Mouse (Mus musculus) thymus, adult 18-20 months (tissue): ENCODE data around the gene Nf2.

Source experiments
- DNase-seq, 2 experiments: peaks; one replicate each; pipeline ENCODE4 v3.0.0; 2022; ENCODE audit warnings: mixed read lengths in 2 of 2

The Nf2 gene

GRCm38 (mm10) chr11:4849258-4849943 is at the start of gene Nf2:
Gene Nf2, minus strand, starts transcription at chr11:4849536.
- DNase-seq, result peak; percentile 96 to 98

GRCm38 (mm10) chr11:4894848-4895816 is 45.8 kb upstream of the Nf2 start, which contains the start of gene Thoc5:
Gene Thoc5, plus strand, starts transcription at chr11:4895320.
- peak; percentile 67 to 73 for DNase-seq

- no peak for DNase-seq
These were observed 37.7 kb upstream of the Nf2 start for GRCm38 (mm10) chr11:4886987-4887386.

- DNase-seq, result peak; percentile 11 to 23
These were observed 36.1 kb upstream of the Nf2 start for GRCm38 (mm10) chr11:4885385-4885903.

GRCm38 (mm10) chr11:4882892-4883627 is 33.7 kb upstream of the Nf2 start:
- DNase-seq, result no peak

- DNase-seq, result no peak
These were observed 31.8 kb upstream of the Nf2 start for GRCm38 (mm10) chr11:4881087-4881486.

GRCm38 (mm10) chr11:4874551-4874950 is 25.2 kb upstream of the Nf2 start:
- DNase-seq, result no peak

- DNase-seq, result peak; percentile 80 to 82
These were observed 24.6 kb upstream of the Nf2 start, which contains the start of gene Nipsnap1 for GRCm38 (mm10) chr11:4873755-4874475. Gene Nipsnap1, plus strand, starts transcription at chr11:4873951.

GRCm38 (mm10) chr11:4865645-4866251 is 16.4 kb upstream of the Nf2 start:
- no peak for DNase-seq

- DNase-seq, result no peak
These were observed 13.4 kb upstream of the Nf2 start for GRCm38 (mm10) chr11:4862730-4863129.

- no peak for DNase-seq
These were observed 12.7 kb upstream of the Nf2 start for GRCm38 (mm10) chr11:4861816-4862604.

- DNase-seq, result no peak
These were observed 11.7 kb upstream of the Nf2 start for GRCm38 (mm10) chr11:4860986-4861385.

- DNase-seq, result no peak
These were observed 9.1 kb upstream of the Nf2 start for GRCm38 (mm10) chr11:4858416-4858815.

GRCm38 (mm10) chr11:4854181-4854580 is 4.8 kb upstream of the Nf2 start:
- DNase-seq, result no peak

GRCm38 (mm10) chr11:4853021-4853420 is 3.7 kb upstream of the Nf2 start:
- no peak for DNase-seq

GRCm38 (mm10) chr11:4850404-4850803 is 1.1 kb upstream of the Nf2 start:
- DNase-seq, result no peak

GRCm38 (mm10) chr11:4848483-4849248 is 670 bp downstream of the Nf2 start:
- peak; percentile 39 to 41 for DNase-seq

GRCm38 (mm10) chr11:4840942-4841526 is 8.3 kb downstream of the Nf2 start:
- DNase-seq, result no peak

- DNase-seq, result no peak
These were observed 11.1 kb downstream of the Nf2 start for GRCm38 (mm10) chr11:4838235-4838634.
